Mouse (Mus musculus): ENCODE results near the gene Tnf. TPM values are rescaled to one million over a fixed set of nuclear protein-coding genes. Genes with fewer than 3 reads are reported as not detected.

The Tnf gene
- polyA plus RNA-seq, 1 experiment from 2014 or later = not detected

DNA sequence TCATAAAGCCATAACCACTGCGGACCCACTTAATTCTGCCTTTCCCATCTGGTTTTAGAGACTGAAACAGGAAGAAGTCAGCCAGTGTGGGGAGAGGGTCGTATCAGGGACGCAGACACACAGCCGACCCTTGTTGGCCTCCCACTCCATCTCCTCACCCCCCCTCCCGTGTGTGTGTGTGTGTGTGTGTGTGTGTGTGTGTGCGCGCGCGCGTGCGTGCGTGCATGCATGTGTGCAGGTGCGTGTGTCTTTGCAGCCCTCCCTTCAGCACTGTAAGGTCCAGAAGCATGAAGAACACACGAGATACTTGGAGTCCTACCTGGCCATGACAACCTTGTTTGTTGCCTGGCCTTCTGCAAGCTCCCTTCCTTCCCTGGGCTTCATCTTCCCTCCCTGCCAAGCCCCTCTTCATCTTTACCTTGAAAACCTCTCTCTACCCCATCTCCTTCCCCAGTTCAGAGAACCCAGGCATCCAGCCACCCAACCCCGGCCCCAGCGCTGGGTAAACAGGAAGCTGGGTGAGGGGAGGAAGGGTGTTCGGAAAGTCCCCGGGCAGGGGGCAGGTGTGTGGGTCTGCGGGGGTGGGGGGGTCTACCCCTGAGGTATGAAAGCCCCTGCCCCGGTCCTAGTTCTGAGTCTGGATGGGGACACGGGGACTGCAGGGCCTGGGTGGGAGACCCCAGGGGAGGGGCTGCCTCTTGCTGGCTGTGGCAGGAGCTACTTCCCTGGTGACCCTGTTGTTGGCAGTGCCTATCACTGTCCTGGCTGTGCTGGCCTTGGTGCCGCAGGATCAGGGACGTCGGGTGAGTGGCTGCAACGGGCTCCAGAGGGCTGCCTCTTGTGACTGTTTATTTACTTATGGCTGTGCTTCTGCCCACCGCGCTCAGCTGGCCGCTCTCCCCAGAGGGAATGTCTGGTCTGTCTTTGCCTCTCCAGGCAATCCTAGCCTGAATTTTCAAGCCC lies 7.6 kb downstream of the Tnf start, which contains the start of gene Ltb:
Ltb (plus strand) TSS at position 559 of the 963 bp plus-strand sequence.
- H3K27me3 ChIP-seq (ENCODE audit: control insufficient read depth, insufficient read depth, low read length) = peaks cover 21% of the 10 kb centered on the region
- WGBS = 60% methylated on average over 28 of the region's 28 CpGs
- no peaks in the 10 kb centered on the region for H3K9me3 ChIP-seq (replicated peaks; ENCODE audit: control insufficient read depth, low read length)
- ATAC-seq (replicated peaks; ENCODE audit: insufficient number of reproducible peaks, low FRiP score, low TSS enrichment, low read depth) (no peak), DNase-seq (ENCODE audit: low spot score) (no peak)
- H3K4me1 ChIP-seq (ENCODE audit: control insufficient read depth, insufficient read depth, low read length) = no peaks in the 10 kb centered on the region
- H3K4me2 ChIP-seq (ENCODE audit: low read depth, low read length) = 0 out of 2 replicates have a peak within 1 kb of the TSS, but pooled peaks have one; percentile 10
- H3K36me3 ChIP-seq (replicated peaks; ENCODE audit: control insufficient read depth, insufficient read depth, low read depth, low read length) = no peaks in the 10 kb centered on the region
- no peak within 1 kb of the TSS for H3K4me3 ChIP-seq (ENCODE audit: low read depth, low read length)
- no peak within 1 kb of the TSS for H3K9ac ChIP-seq (replicated peaks; ENCODE audit: low read length)
- no peak within 1 kb of the TSS for H3K27ac ChIP-seq (replicated peaks; ENCODE audit: low read depth, low read length)

- H3K4me2 ChIP-seq (ENCODE audit: low read depth, low read length) = no peak overlapping the region
- no peak overlapping the region for H3K9ac ChIP-seq (replicated peaks; ENCODE audit: low read length)
- no peak overlapping the region for H3K27ac ChIP-seq (replicated peaks; ENCODE audit: low read depth, low read length)
- ATAC-seq (replicated peaks; ENCODE audit: insufficient number of reproducible peaks, low FRiP score, low TSS enrichment, low read depth) (no peak), DNase-seq (ENCODE audit: low spot score) (no peak)
- H3K4me3 ChIP-seq (ENCODE audit: low read depth, low read length) = no peak overlapping the region
- H3K27me3 ChIP-seq (ENCODE audit: control insufficient read depth, insufficient read depth, low read length) = peaks cover 21% of the 10 kb centered on the region
- H3K9me3 ChIP-seq (replicated peaks; ENCODE audit: control insufficient read depth, low read length) = no peaks in the 10 kb centered on the region
- 84% methylated on average over 5 of the region's 5 CpGs for WGBS
- no peaks in the 10 kb centered on the region for H3K4me1 ChIP-seq (ENCODE audit: control insufficient read depth, insufficient read depth, low read length)
- no peaks in the 10 kb centered on the region for H3K36me3 ChIP-seq (replicated peaks; ENCODE audit: control insufficient read depth, insufficient read depth, low read depth, low read length)
Observed at GRCm38 (mm10) chr17:35192924-35193323, 8.9 kb downstream of the Tnf start.

- H3K27ac ChIP-seq (replicated peaks; ENCODE audit: low read depth, low read length) = no peak overlapping the region
- 65% methylated on average over 2 of the region's 2 CpGs for WGBS
- DNase-seq (ENCODE audit: low spot score) (no peak), ATAC-seq (replicated peaks; ENCODE audit: insufficient number of reproducible peaks, low FRiP score, low TSS enrichment, low read depth) (no peak)
- no peak overlapping the region for H3K9ac ChIP-seq (replicated peaks; ENCODE audit: low read length)
- H3K4me3 ChIP-seq (ENCODE audit: low read depth, low read length) = no peak overlapping the region
- no peaks in the 10 kb centered on the region for H3K9me3 ChIP-seq (replicated peaks; ENCODE audit: control insufficient read depth, low read length)
- peaks cover 21% of the 10 kb centered on the region for H3K27me3 ChIP-seq (ENCODE audit: control insufficient read depth, insufficient read depth, low read length)
- no peaks in the 10 kb centered on the region for H3K36me3 ChIP-seq (replicated peaks; ENCODE audit: control insufficient read depth, insufficient read depth, low read depth, low read length)
- no peaks in the 10 kb centered on the region for H3K4me1 ChIP-seq (ENCODE audit: control insufficient read depth, insufficient read depth, low read length)
- H3K4me2 ChIP-seq (ENCODE audit: low read depth, low read length) = no peak overlapping the region
Observed at GRCm38 (mm10) chr17:35191723-35192122, 10.1 kb downstream of the Tnf start.

GRCm38 (mm10) chr17:35190096-35190495 lies 11.7 kb downstream of the Tnf start:
- Histone ChIP-seq H3K4me3 (ENCODE audit: low read depth, low read length) (no peak overlapping the region), H3K27me3 (ENCODE audit: control insufficient read depth, insufficient read depth, low read length) (peaks cover 4% of the 10 kb centered on the region; the same call in 1 of the 2 replicates), H3K9ac (replicated peaks; ENCODE audit: low read length) (no peak overlapping the region), H3K27ac (replicated peaks; ENCODE audit: low read depth, low read length) (no peak overlapping the region), H3K9me3 (replicated peaks; ENCODE audit: control insufficient read depth, low read length) (no peaks in the 10 kb centered on the region), H3K36me3 (replicated peaks; ENCODE audit: control insufficient read depth, insufficient read depth, low read depth, low read length) (no peaks in the 10 kb centered on the region), H3K4me2 (ENCODE audit: low read depth, low read length) (no peak overlapping the region), H3K4me1 (ENCODE audit: control insufficient read depth, insufficient read depth, low read length) (no peaks in the 10 kb centered on the region)
- WGBS = 69% methylated on average over 4 of the region's 4 CpGs
- ATAC-seq (replicated peaks; ENCODE audit: insufficient number of reproducible peaks, low FRiP score, low TSS enrichment, low read depth) (no peak), DNase-seq (ENCODE audit: low spot score) (no peak)

DNA sequence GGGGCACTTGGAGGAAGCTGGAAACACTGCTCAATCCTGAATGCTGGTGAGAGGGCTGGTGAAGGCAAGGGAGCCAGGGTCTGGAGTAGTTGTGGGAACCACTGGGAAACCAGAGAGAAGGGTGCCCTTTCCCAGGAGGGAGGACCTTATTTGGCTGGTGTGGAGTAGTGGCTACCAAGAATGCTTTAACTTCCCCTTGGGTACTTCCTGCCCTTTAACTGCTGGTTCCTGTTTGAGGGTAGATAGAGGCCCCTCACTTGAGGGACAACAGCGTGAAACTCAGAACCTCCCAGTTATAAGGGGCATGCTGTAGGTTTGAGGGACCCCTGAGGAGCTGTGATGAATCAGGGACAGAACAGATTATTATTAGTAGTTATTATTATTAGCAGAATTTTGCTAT lies 12.6 kb downstream of the Tnf start:
- DNase-seq (ENCODE audit: low spot score) (no peak), ATAC-seq (replicated peaks; ENCODE audit: insufficient number of reproducible peaks, low FRiP score, low TSS enrichment, low read depth) (no peak)
- H3K4me2 ChIP-seq (ENCODE audit: low read depth, low read length) = no peak overlapping the region
- H3K27me3 ChIP-seq (ENCODE audit: control insufficient read depth, insufficient read depth, low read length) = no peaks in the 10 kb centered on the region
- no peaks in the 10 kb centered on the region for H3K36me3 ChIP-seq (replicated peaks; ENCODE audit: control insufficient read depth, insufficient read depth, low read depth, low read length)
- H3K4me3 ChIP-seq (ENCODE audit: low read depth, low read length) = no peak overlapping the region
- H3K9ac ChIP-seq (replicated peaks; ENCODE audit: low read length) = no peak overlapping the region
- no peaks in the 10 kb centered on the region for H3K9me3 ChIP-seq (replicated peaks; ENCODE audit: control insufficient read depth, low read length)
- no peak overlapping the region for H3K27ac ChIP-seq (replicated peaks; ENCODE audit: low read depth, low read length)
- no peaks in the 10 kb centered on the region for H3K4me1 ChIP-seq (ENCODE audit: control insufficient read depth, insufficient read depth, low read length)
- WGBS = 62% methylated on average over 1 of the region's 1 CpGs

GRCm38 (mm10) chr17:35187959-35188610 lies 13.7 kb downstream of the Tnf start, which contains the start of gene Lst1:
Gene Lst1, minus strand, starts transcription at chr17:35188439.
- Histone ChIP-seq H3K4me2 (ENCODE audit: low read depth, low read length) (no peak within 1 kb of the TSS), H3K27ac (replicated peaks; ENCODE audit: low read depth, low read length) (no peak within 1 kb of the TSS), H3K9ac (replicated peaks; ENCODE audit: low read length) (no peak within 1 kb of the TSS), H3K27me3 (ENCODE audit: control insufficient read depth, insufficient read depth, low read length) (no peaks in the 10 kb centered on the region), H3K36me3 (replicated peaks; ENCODE audit: control insufficient read depth, insufficient read depth, low read depth, low read length) (no peaks in the 10 kb centered on the region), H3K4me1 (ENCODE audit: control insufficient read depth, insufficient read depth, low read length) (no peaks in the 10 kb centered on the region), H3K9me3 (replicated peaks; ENCODE audit: control insufficient read depth, low read length) (no peaks in the 10 kb centered on the region), H3K4me3 (ENCODE audit: low read depth, low read length) (no peak within 1 kb of the TSS)
- no peak for ATAC-seq (replicated peaks; ENCODE audit: insufficient number of reproducible peaks, low FRiP score, low TSS enrichment, low read depth)
- DNase-seq (ENCODE audit: low spot score) = no peak
- 73% methylated on average over 7 of the region's 7 CpGs for WGBS

GRCm38 (mm10) chr17:35187345-35187744 lies 14.5 kb downstream of the Tnf start:
- no peak overlapping the region for H3K4me2 ChIP-seq (ENCODE audit: low read depth, low read length)
- no peaks in the 10 kb centered on the region for H3K36me3 ChIP-seq (replicated peaks; ENCODE audit: control insufficient read depth, insufficient read depth, low read depth, low read length)
- 65% methylated on average over 4 of the region's 4 CpGs for WGBS
- ATAC-seq (replicated peaks; ENCODE audit: insufficient number of reproducible peaks, low FRiP score, low TSS enrichment, low read depth) (no peak), DNase-seq (ENCODE audit: low spot score) (no peak)
- H3K27me3 ChIP-seq (ENCODE audit: control insufficient read depth, insufficient read depth, low read length) = no peaks in the 10 kb centered on the region
- H3K27ac ChIP-seq (replicated peaks; ENCODE audit: low read depth, low read length) = no peak overlapping the region
- H3K4me3 ChIP-seq (ENCODE audit: low read depth, low read length) = no peak overlapping the region
- H3K4me1 ChIP-seq (ENCODE audit: control insufficient read depth, insufficient read depth, low read length) = no peaks in the 10 kb centered on the region
- no peak overlapping the region for H3K9ac ChIP-seq (replicated peaks; ENCODE audit: low read length)
- no peaks in the 10 kb centered on the region for H3K9me3 ChIP-seq (replicated peaks; ENCODE audit: control insufficient read depth, low read length)

DNA sequence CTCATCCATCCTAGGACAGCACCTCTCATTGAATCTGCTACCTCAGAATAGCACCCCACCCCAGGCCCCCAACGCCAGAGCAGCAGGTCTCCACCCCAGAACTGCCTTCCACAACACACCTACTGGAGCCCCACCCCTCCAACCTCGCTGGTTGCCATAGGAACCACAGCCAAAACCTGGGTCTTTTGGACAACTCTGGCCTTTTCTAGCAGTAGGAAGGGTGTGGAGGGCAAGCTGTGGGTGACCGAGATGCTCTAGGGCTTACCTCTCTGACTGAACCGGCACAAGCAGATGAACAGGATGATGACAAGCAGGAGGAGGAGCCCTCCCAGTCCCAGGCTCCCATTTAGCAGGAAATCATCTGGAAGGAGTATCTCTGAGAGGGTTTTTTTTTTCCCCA lies 15.1 kb downstream of the Tnf start:
- H3K27me3 ChIP-seq (ENCODE audit: control insufficient read depth, insufficient read depth, low read length) = no peaks in the 10 kb centered on the region
- no peak overlapping the region; the same call in 1 of the 2 replicates for H3K9ac ChIP-seq (replicated peaks; ENCODE audit: low read length)
- H3K4me1 ChIP-seq (ENCODE audit: control insufficient read depth, insufficient read depth, low read length) = no peaks in the 10 kb centered on the region
- ATAC-seq (replicated peaks; ENCODE audit: insufficient number of reproducible peaks, low FRiP score, low TSS enrichment, low read depth) = peak; percentile 31; the same call in 1 of the 2 replicates
- H3K4me3 ChIP-seq (ENCODE audit: low read depth, low read length) = no peak overlapping the region; the same call in 1 of the 2 replicates
- peak overlapping the region; percentile 43 for H3K4me2 ChIP-seq (ENCODE audit: low read depth, low read length)
- peak; percentile 66 for DNase-seq (ENCODE audit: low spot score)
- no peaks in the 10 kb centered on the region for H3K9me3 ChIP-seq (replicated peaks; ENCODE audit: control insufficient read depth, low read length)
- WGBS = 0% methylated on average over 4 of the region's 4 CpGs
- H3K27ac ChIP-seq (replicated peaks; ENCODE audit: low read depth, low read length) = peak overlapping the region; percentile 73
- H3K36me3 ChIP-seq (replicated peaks; ENCODE audit: control insufficient read depth, insufficient read depth, low read depth, low read length) = no peaks in the 10 kb centered on the region
